Mouse (Mus musculus): Measurements from ENCODE around the gene Vmn2r60. TPM values are rescaled to one million over a fixed set of nuclear protein-coding genes. Genes with fewer than 3 reads are reported as not detected.
"Not testable (repeated sequence)": the region's sequence is repeated elsewhere in the genome, so short reads cannot be mapped to it uniquely, and the experiment has no call there.

The Vmn2r60 gene
- polyA plus RNA-seq (2014; fragmentation: Nextera tagmentation; extraction: Ambion mirVana) = not detected in 2 replicates

DNA sequence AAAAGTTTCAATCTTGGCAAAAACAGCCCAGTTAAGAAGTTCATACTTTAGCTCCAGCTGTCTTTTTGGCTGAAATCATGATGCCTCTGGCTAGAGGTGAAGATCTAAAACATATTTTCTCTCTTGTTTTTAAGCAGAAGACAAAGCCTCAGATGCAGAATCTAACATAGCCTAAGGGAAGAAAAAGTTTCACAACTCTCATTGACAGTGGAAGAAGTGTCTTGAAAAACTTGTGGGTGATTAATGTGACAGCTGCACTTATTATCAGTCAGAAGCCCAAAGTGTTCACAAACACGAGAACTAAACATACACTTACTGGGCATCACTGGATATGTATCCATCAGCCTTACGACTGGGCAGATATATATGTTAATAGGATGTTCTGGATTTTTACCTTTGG lies at the start of gene Vmn2r60:
Vmn2r60 (plus strand) TSS at position 301 of the 400 bp plus-strand sequence.
- no peak within 1 kb of the TSS for H3K27ac ChIP-seq (ENCODE audit: low read depth, low read length)
- no peak within 1 kb of the TSS for H3K9ac ChIP-seq (ENCODE audit: low read length)
- H3K9me3 ChIP-seq (replicated peaks; ENCODE audit: control insufficient read depth, low read length) = 0 out of 2 replicates have a peak, but pooled peaks cover 7% of the 10 kb centered on the region
- no peaks in the 10 kb centered on the region for H3K36me3 ChIP-seq (ENCODE audit: control insufficient read depth, insufficient read depth, low read length)
- no peak within 1 kb of the TSS for H3K4me3 ChIP-seq (ENCODE audit: low read depth, low read length)
- H3K4me1 ChIP-seq (ENCODE audit: control insufficient read depth, insufficient read depth, low read length) = no peaks in the 10 kb centered on the region
- DNase-seq (ENCODE audit: low spot score) (no peak), ATAC-seq (no peak)
- H3K4me2 ChIP-seq (ENCODE audit: low read length) = no peak within 1 kb of the TSS
- H3K27me3 ChIP-seq (replicated peaks; ENCODE audit: control insufficient read depth, insufficient read depth, low read length) = no peaks in the 10 kb centered on the region
- 77% methylated on average over 2 of the region's 2 CpGs for WGBS

DNA sequence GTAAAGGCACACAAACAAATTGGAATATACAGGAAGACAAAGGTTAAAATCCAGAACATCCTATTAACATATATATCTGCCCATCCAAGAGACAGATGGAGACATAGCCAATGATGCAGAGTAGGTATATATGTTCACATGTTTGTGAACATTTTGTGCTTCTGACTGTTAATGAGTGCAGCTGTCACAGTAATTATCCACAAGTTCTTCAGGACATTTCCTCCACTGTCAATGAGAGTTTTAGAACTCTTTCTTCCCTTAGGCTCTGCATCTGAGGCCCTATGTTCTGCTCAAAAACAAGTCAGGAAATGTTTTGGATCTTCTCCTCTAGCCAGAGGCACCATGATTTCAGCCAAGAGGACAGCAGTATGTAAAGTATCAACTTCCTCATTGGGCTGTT lies 48.6 kb upstream of the Vmn2r60 start, which contains the start of gene Vmn2r59:
Vmn2r59 (minus strand) TSS at position 101 of the 400 bp plus-strand sequence.
- H3K9me3 ChIP-seq (replicated peaks; ENCODE audit: control insufficient read depth, low read length) = peaks cover 4% of the 10 kb centered on the region; the same call in 1 of the 2 replicates

DNA sequence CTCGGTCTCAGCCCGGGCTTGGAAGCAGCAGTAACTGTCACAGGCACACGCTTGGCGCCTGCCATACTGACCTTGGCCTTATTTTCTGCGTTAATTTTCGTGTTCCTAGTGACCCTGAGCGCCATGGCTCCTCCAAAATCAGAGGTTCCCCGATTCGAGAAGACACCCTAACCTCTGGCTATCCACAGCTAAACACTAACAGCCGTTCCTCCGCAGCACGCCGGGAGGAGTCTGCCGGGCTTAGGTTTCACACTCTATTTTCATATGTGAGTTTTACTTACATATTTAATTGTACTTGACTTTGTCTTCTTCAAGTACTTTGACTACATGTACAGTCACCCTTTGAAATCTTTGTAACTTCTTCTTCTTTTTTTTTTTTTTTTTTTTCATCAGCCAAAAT lies 509 bp upstream of the Vmn2r60 start:
- H3K27me3 ChIP-seq (replicated peaks; ENCODE audit: control insufficient read depth, insufficient read depth, low read length); H3K36me3 ChIP-seq (ENCODE audit: control insufficient read depth, insufficient read depth, low read length); H3K9me3 ChIP-seq (replicated peaks; ENCODE audit: control insufficient read depth, low read length); H3K4me1 ChIP-seq (ENCODE audit: control insufficient read depth, insufficient read depth, low read length); H3K4me3 ChIP-seq (ENCODE audit: low read depth, low read length); H3K4me2 ChIP-seq (ENCODE audit: low read length); DNase-seq (ENCODE audit: low spot score); H3K9ac ChIP-seq (ENCODE audit: low read length); ATAC-seq; H3K27ac ChIP-seq (ENCODE audit: low read depth, low read length): not testable (repeated sequence)
- WGBS = 80% methylated on average over 10 of the region's 14 CpGs

More for the DNA sequence above, 48.6 kb upstream of the Vmn2r60 start, which contains the start of gene Vmn2r59:
- Histone ChIP-seq H3K4me1 (ENCODE audit: control insufficient read depth, insufficient read depth, low read length) (no peaks in the 10 kb centered on the region), H3K4me2 (ENCODE audit: low read length) (no peak within 1 kb of the TSS), H3K4me3 (ENCODE audit: low read depth, low read length) (no peak within 1 kb of the TSS), H3K27me3 (replicated peaks; ENCODE audit: control insufficient read depth, insufficient read depth, low read length) (no peaks in the 10 kb centered on the region), H3K27ac (ENCODE audit: low read depth, low read length) (no peak within 1 kb of the TSS), H3K36me3 (ENCODE audit: control insufficient read depth, insufficient read depth, low read length) (no peaks in the 10 kb centered on the region), H3K9ac (ENCODE audit: low read length) (no peak within 1 kb of the TSS)
- no peak for DNase-seq (ENCODE audit: low spot score)
- ATAC-seq = no peak

Other genes starting within 250 kb of the Vmn2r60 start
- gene Vmn2r58, start 235.1 kb upstream of the Vmn2r60 start, polyA plus RNA-seq (2014; fragmentation: Nextera tagmentation; extraction: Ambion mirVana) = not detected in 2 replicates
- not detected in 2 replicates for gene Vmn2r59, start 48.7 kb upstream of the Vmn2r60 start, polyA plus RNA-seq (2014; fragmentation: Nextera tagmentation; extraction: Ambion mirVana)
- not detected in 2 replicates for gene Vmn2r61, start 152.3 kb downstream of the Vmn2r60 start, polyA plus RNA-seq (2014; fragmentation: Nextera tagmentation; extraction: Ambion mirVana)

All from forebrain, embryonic 14.5 days (tissue).